Comparison of ENCODE assay signal across 30 mouse cellular contexts in the genomic region with DNA sequence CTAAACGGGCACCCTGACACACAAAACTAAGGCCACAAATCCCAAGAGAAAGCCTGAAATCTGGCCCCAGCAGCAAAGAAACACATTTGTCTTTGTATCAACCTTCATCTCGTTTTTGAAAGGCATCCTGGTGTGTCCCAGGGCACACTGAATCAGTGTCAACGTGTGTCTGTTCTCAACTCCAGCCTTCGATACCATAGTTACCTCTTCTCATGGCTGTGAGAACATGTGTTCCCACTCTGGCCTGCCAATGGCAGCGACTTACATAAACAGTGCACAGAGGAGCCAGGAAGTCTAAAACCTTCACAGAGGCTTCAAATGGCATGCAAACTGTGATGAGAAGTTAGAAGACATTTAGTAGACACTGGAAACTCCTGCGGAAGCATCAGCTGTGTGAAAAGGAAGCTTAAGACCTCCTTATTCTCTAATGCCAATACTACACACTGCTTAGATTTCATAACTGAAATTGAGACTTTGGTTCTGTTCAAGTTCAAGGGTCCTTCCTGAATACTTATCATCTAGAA.
"Had no signal": no experiment of that assay in that cellular context is flagged by ENCODE, and none has a peak within 500 bp of the region (broad histone marks: within the 10 kb centered on the region; RNA-seq: fewer than 3 reads in every experiment).

No protein-coding gene starts in this region.

- H3K4me1 ChIP-seq: limb, embryonic 13.5 days; limb, embryonic 15.5 days; liver, embryonic 12.5 days; liver, embryonic 13.5 days; liver, embryonic 15.5 days; midbrain, embryonic 10.5 days; midbrain, embryonic 12.5 days; midbrain, embryonic 13.5 days; midbrain, embryonic 15.5 days had no signal

- H3K36me3 ChIP-seq: limb, embryonic 10.5 days; limb, embryonic 12.5 days; limb, embryonic 13.5 days; limb, embryonic 15.5 days; liver, embryonic 12.5 days; liver, embryonic 13.5 days; liver, embryonic 15.5 days; lung, embryonic 15.5 days; midbrain, embryonic 10.5 days; midbrain, embryonic 12.5 days; midbrain, embryonic 13.5 days; midbrain, embryonic 15.5 days had no signal

- DNase-seq: left cerebral cortex, postnatal 4 days; liver; liver, embryonic 13.5 days; liver, postnatal 0 days; lung, adult 18-20 months; lung, adult 2 months; lung, embryonic 14.5 days; lung, postnatal 10 days; lung, postnatal 14 days; lung, postnatal 36 days; lung, postnatal 4 days; midbrain, embryonic 14.5 days had no signal

- H3K27me3 ChIP-seq: limb, embryonic 12.5 days; limb, embryonic 13.5 days; limb, embryonic 15.5 days; liver, embryonic 12.5 days; liver, embryonic 13.5 days; liver, embryonic 15.5 days; lung, embryonic 15.5 days; midbrain, embryonic 12.5 days; midbrain, embryonic 13.5 days; midbrain, embryonic 15.5 days had no signal

- H3K4me2 ChIP-seq: limb, embryonic 12.5 days; limb, embryonic 13.5 days; limb, embryonic 15.5 days; liver, embryonic 11.5 days; liver, embryonic 12.5 days; liver, embryonic 13.5 days; liver, embryonic 15.5 days; lung, embryonic 14.5 days; lung, embryonic 15.5 days; midbrain, embryonic 11.5 days; midbrain, embryonic 12.5 days; midbrain, embryonic 13.5 days; midbrain, embryonic 15.5 days had no signal

- H3K9ac ChIP-seq: limb, embryonic 12.5 days; limb, embryonic 13.5 days; limb, embryonic 15.5 days; liver, embryonic 12.5 days; liver, embryonic 13.5 days; liver, embryonic 14.5 days; liver, embryonic 15.5 days; liver, postnatal 0 days; lung, embryonic 14.5 days; lung, embryonic 15.5 days; midbrain, embryonic 12.5 days; midbrain, embryonic 13.5 days; midbrain, embryonic 15.5 days had no signal

- H3K27ac ChIP-seq: limb, embryonic 10.5 days; limb, embryonic 12.5 days; limb, embryonic 13.5 days; limb, embryonic 15.5 days; liver, embryonic 12.5 days; liver, embryonic 13.5 days; liver, embryonic 14.5 days; liver, embryonic 15.5 days; lung, embryonic 15.5 days; midbrain, embryonic 10.5 days; midbrain, embryonic 12.5 days; midbrain, embryonic 13.5 days; midbrain, embryonic 15.5 days had no signal

- H3K4me3 ChIP-seq: limb, embryonic 10.5 days; limb, embryonic 12.5 days; limb, embryonic 13.5 days; limb, embryonic 15.5 days; liver, embryonic 12.5 days; liver, embryonic 13.5 days; liver, embryonic 15.5 days; lung, embryonic 15.5 days; midbrain, embryonic 10.5 days; midbrain, embryonic 12.5 days; midbrain, embryonic 13.5 days; midbrain, embryonic 15.5 days; myocyte had no signal

- ATAC-seq: liver, embryonic 12.5 days; lung, postnatal 0 days; midbrain, embryonic 13.5 days; midbrain, embryonic 15.5 days; midbrain, embryonic 16.5 days had no signal

- H3K9me3 ChIP-seq: limb, embryonic 10.5 days; limb, embryonic 12.5 days; limb, embryonic 13.5 days; limb, embryonic 15.5 days; liver, embryonic 12.5 days; liver, embryonic 13.5 days; liver, embryonic 15.5 days; lung, embryonic 15.5 days; megakaryocyte, embryonic 14.5 days; midbrain, embryonic 10.5 days; midbrain, embryonic 12.5 days; midbrain, embryonic 13.5 days; midbrain, embryonic 15.5 days had no signal
